In the genomic region with DNA sequence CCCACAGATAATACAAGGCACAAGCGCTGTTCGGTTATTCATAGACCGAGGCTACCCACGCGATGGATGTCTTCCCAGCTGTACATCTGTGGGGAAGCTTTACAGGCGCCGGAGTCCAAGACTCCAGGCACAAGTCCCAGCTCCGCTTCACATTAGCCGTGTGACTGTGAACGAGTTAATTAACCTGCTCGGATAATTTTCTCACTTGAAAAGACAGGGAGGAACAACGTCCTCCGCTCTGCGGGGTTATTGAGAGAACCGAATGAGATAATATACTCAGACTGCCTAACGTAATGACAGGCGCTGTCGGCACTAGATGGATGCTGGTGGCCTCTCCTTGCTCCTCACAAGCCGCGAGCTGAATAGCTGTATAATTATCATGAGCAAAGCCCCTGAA, we compare ENCODE assay signal across 9 mouse cellular contexts.
DNase-seq lines count a peak whose midpoint lies in the region; ATAC-seq lines count a peak whose summit lies in the region.
"Had no signal": no experiment of that assay in that cellular context is flagged by ENCODE, and none has a peak within 500 bp of the region (broad histone marks: within the 10 kb centered on the region; RNA-seq: fewer than 3 reads in every experiment).

No protein-coding gene starts in this region.

- WGBS in forebrain, embryonic 10.5 days: 64% methylated on average over 20 of the region's 20 CpGs
- WGBS in neural tube, embryonic 14.5 days: 23% methylated on average over 20 of the region's 20 CpGs

- H3K27ac ChIP-seq in forebrain, embryonic 10.5 days: peak overlapping the region; percentile 36; the same call in 1 of the 2 replicates
- H3K27ac ChIP-seq in neural tube, embryonic 14.5 days (ENCODE audit: low read depth, low read length): peak overlapping the region; percentile 58

- peak; percentile 80 for ATAC-seq in frontal cortex, adult (ENCODE audit: low TSS enrichment)
- ATAC-seq in neural tube, embryonic 14.5 days (ENCODE audit: low read depth): peak; percentile 82
- no peak for ATAC-seq in megakaryocyte-erythroid progenitor cell, adult 5-6 weeks (replicated peaks; ENCODE audit: low FRiP score, low TSS enrichment, poor library complexity, severe bottlenecking)
- no peak for ATAC-seq in inflammation-experienced regulatory T-cells, adult 6 months

- peaks cover 27% of the 10 kb centered on the region for H3K27me3 ChIP-seq in forebrain, embryonic 10.5 days (ENCODE audit: poor library complexity, severe bottlenecking)
- no peaks in the 10 kb centered on the region for H3K27me3 ChIP-seq in neural tube, embryonic 14.5 days (ENCODE audit: control insufficient read depth, insufficient read depth, low read length)

- peaks cover 25% of the 10 kb centered on the region for H3K4me1 ChIP-seq in forebrain, embryonic 10.5 days
- H3K4me1 ChIP-seq in neural tube, embryonic 14.5 days (ENCODE audit: control insufficient read depth, insufficient read depth, low read length): peaks cover 14% of the 10 kb centered on the region

- H3K4me2 ChIP-seq in neural tube, embryonic 14.5 days (ENCODE audit: low read depth, low read length): peak overlapping the region; percentile 15; the same call in 1 of the 2 replicates

- H3K9ac ChIP-seq in neural tube, embryonic 14.5 days (replicated peaks; ENCODE audit: low read depth, low read length): no peak overlapping the region

- H3K4me3 ChIP-seq in forebrain, embryonic 10.5 days: peak overlapping the region; percentile 19; the same call in 1 of the 2 replicates
- H3K4me3 ChIP-seq in neural tube, embryonic 14.5 days (ENCODE audit: low read depth, low read length): no peak overlapping the region

- H3K9me3 ChIP-seq in forebrain, embryonic 10.5 days: no peaks in the 10 kb centered on the region
- H3K9me3 ChIP-seq in neural tube, embryonic 14.5 days (ENCODE audit: control insufficient read depth, low read length): no peaks in the 10 kb centered on the region

- H3K36me3 ChIP-seq in forebrain, embryonic 10.5 days (replicated peaks): no peaks in the 10 kb centered on the region; the same call in 1 of the 2 replicates
- H3K36me3 ChIP-seq in neural tube, embryonic 14.5 days (ENCODE audit: control insufficient read depth, insufficient read depth, low read length): peaks cover 6% of the 10 kb centered on the region; the same call in 1 of the 2 replicates

- no peak for DNase-seq in frontal cortex, postnatal 10 days (ENCODE audit: low spot score in 2 of 2)
- no peak for DNase-seq in forebrain, embryonic 10.5 days (ENCODE audit: extremely low spot score, low spot score)
- peak; percentile 85 for DNase-seq in layer of hippocampus, adult 9-11 months
- DNase-seq in MN1 (ENCODE audit: low spot score): no peak
- DNase-seq: kidney, postnatal 4 days had no signal

Comparison
In these comparisons a context has a peak if more than half of its experiments do, and no peak if none do; other contexts are left out.
1. ATAC-seq: peak in frontal cortex, adult (single experiment) and neural tube, embryonic 14.5 days (single experiment); none in megakaryocyte-erythroid progenitor cell, adult 5-6 weeks (single experiment) and inflammation-experienced regulatory T-cells, adult 6 months (single experiment).